Mouse (Mus musculus) heart, adult 2 months (tissue): ENCODE results near the gene Arid4a.

ENCODE experiments used
- CTCF ChIP-seq: fragments of 200-600 bp; IDR thresholded peaks from 2 replicates; pipeline ENCODE4 v1.8.1; 2022; ENCODE audit warnings: antibody characterized with exemption, mild to moderate bottlenecking, moderate library complexity
- POLR2A ChIP-seq: fragments of 200-500 bp; IDR thresholded peaks from 2 replicates; pipeline ENCODE4 v1.6.1; 2011; ENCODE audit warnings: mild to moderate bottlenecking, low read depth, low read length, control low read depth; ENCODE audit not compliant: insufficient read depth

DNA sequence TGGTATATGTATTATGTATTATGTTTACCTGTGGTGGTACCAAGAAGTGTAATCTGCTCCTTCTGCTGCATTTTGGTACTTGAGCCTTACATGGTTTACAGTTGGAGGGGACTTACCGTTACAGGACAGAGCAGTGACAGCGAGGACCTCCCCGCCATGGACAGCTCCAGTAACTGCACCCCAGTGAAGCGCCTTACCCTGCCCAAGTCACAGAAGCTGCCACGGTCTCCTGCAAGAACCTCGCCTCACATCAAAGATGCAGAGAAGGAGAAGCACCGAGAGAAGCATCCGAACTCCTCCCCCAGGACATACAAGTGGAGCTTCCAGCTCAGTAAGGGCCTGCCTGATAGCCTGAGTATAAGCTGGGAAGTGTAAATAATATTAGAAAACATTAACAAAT lies 70.5 kb downstream of the Arid4a start:
- TF ChIP-seq CTCF (no peak), POLR2A (no peak)
